Mouse (Mus musculus) cerebellum, adult 18-20 months (tissue): ENCODE measurements around the gene Rnf40.
"Not testable (repeated sequence)": the region's sequence is repeated elsewhere in the genome, so short reads cannot be mapped to it uniquely, and the experiment has no call there.

Experiments
- DNase-seq, 2 experiments: peaks; one replicate each; pipeline ENCODE4 v3.0.0; 2021

Gene Rnf40

DNA sequence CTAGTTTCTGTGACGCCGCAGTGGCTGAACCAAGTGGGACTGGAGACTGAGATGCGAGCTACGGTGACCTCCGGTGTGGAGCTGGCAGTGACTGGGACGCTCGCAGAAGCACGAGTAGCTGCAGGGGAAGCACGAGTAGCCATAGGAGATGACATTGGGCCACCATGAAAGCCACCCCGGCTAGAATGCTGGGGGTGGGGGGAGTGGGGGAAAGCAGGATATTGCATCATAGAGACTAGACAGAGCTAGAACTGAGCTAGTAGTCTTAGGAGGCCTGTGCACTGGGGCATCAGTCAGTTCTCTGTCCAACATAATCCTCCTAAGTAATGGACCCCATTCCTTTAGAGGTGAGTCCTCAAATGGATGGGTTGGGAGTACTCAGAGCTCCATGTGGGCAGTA is 15.7 kb downstream of the Rnf40 start:
- DNase-seq, result no peak

DNA sequence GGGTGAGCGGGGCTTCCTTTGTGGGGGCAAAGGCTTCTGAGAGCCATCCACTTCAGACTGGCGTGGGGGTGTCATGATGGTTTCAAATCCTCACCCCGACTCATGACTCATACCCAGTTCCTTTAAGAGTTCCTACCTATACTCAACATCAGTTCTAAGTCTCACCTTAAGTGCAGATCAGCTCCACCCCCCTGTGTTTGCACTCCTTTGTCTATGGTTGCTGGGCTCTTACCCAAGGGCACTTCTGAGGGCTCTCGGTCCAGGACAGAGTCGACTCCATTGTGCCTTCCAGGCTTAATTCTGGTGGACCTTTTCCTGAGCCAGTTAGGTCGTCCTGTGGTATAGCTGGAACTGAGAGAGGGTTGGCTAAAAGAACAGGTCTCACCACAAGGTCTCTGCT is 18.6 kb downstream of the Rnf40 start:
- DNase-seq, result no peak

DNA sequence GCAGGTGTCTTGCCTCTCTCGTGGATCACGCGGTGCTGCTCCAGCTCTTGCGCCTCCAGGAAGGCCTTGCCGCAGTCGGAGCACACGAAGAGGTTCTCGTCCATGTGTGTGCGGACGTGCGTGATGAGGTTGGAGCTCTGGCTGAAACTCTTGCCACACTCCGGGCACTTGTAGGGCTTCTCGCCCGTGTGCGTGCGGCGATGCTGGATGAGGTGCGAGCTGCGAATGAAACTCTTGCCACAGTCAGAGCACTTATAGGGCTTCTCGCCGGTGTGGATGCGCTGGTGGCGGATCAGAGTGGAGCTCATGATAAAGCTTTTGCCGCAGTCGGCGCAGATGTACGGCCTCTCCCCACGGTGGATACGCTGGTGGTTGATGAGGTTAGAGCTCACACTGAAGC is 22.4 kb downstream of the Rnf40 start:
- no peak for DNase-seq

DNA sequence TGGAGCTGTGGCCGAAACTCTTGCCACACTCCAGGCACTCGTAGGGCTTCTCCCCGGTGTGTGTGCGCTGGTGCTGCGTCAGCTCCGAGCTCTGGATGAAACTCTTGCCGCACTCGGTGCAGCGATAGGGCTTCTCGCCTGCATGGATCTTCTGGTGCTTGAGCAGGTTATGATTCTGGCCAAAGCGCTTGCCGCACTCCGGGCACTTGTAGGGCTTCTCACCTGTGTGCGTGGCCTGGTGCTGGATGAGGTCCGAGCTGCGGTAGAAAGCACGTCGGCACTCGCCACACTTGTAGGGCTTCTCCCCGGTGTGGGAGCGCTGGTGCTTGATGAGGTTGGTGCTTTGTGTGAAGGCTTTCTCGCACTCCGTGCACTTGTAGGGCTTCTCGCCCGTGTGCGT is 23.0 kb downstream of the Rnf40 start:
- no peak for DNase-seq

DNA sequence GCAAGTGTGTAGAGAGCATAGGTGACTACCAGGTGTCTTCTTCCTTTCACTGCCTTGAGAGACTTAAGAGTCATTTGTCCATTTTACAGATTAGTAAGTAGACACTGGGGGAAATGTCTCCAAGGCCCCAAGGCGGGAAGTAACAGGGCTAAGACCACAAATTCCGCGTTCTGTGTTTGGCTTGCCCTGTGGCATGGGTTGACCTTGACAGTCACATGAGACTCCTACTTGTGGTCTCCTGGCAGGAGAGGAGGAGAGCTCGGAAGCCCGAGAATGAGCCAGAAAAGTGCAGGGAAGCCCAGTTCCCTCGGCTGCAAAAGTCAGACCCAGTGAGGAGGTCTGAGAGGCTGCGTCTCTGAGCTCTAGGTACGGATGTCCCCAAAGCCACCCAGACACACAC is 24.9 kb downstream of the Rnf40 start:
- DNase-seq, result no peak

DNA sequence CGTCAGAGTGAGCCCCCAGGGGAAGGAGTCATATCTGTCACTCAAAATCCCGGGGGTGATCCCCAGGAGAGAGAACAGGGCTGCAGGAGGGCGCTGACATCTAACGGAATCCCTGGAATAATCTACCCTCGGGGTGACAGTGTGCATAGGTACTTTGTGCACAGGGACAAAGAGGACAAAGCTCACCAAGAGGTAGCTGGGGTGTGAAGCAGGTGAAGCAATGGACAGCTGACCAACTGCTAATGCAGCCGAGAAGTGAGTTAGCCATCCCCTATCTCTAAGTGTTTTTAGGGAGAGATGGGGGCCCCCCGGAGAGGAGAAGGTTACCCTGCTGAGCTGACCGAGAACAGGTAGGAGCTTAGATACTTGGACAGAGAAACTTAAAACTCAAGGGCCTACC is 25.5 kb downstream of the Rnf40 start:
- no peak for DNase-seq

DNA sequence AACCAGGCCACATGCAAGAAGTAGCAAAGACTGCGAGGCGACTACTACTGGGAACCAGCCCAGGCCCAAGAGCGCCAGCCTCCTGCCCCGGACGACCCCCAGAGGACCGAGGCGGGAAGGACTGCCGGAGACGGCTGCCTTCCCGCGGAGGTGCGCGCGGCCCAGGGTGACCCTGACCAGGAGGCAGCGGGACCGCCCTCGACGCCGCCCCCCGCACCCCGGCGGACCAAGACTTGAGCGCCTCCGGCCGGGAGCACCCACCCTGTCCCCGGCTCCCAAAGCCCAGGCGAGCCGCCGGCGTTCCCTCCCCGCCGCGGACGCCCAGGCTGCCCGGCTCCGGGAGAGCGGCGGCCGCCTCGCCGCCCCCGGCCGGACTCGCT is 25.9 kb downstream of the Rnf40 start:
- DNase-seq, result peak in 1 of 2 experiments; percentile 32

DNA sequence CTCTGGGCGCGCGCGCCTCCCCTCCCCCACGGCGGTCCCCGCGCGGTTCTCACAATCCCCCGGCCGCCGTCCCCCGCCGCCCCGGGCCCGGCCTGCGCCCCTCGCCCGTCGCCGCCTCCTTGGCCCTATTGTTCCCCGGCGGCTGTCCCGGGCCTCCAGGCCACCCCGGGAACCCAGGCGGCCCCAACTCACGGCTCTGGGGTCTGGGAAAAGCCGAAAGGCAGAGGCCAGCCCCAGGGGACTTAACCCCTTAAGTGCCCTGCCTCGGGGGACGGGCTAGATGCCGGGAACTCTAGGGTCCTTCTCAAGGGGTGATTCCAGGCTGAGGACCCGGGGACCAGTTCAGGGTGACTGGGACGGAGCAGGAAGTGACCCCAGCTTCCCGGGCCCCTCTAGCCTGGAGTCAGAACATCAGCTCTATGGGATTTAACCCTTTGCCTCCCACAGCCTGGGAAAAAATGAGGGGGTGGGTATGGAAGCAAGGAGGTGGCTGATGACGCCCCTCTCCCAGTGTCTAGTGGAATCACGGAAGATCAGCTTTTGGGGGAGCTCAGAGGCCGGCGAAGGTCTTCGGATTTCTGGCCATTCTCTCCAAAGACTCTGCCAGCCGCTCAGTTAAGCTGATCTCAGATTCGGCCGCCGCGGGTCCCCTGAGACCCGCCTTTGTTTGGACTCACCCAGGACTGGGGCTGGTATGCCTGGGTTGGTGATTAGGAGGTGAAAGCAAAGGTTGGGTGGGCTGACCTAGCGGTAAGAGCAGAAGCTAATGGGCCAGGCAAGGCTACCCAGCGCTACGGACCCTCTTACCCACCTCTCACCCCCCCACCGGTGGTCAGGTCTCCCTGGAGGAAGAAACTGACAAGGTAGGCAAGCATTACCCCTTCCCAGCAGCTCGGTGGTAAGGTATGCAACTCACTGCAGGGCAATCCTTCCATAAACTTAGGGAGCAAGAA is 26.6 kb downstream of the Rnf40 start, which contains the start of gene Zfp629:
Zfp629 (minus strand) TSS at position 907 of the 953 bp plus-strand sequence.
- peak; percentile 63 to 75 for DNase-seq

DNA sequence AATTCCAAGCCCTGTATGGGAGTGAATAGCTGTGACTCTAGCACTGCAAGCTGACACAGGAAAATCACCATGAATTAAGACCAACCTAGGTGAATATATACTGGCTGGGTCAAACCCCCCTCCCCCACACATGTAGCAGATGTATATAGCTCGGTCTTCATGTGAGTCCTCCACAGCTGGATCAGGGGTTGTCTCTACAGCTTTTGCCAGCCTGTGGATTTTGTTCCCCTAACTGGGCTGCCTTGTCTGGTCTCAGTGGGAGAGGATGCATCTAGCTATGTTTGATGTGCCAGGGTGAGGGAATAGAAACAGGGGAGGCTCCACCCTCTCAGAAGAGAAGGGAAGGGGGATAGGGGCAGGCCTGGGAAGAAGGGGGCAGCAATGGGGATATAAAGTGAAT is 27.8 kb downstream of the Rnf40 start:
- no peak for DNase-seq

DNA sequence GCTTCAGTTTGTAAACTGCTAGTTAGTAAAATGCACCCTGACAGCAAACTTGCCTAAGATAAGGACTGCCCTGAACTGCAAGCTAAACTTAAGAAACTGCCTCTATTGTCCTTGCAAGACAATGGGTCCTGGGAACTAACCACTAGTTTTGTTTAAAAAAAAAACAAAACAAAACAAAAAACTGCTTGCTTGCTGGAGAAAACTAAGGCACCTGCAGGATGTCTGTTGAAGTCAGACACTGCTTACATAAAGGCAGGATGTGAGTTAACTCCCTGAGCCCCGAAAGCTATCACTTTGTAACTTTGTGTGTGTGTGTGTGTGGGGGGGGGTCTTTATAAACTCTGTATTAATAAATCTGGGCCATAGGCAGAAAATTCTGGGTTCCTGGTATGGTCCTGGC is 28.3 kb downstream of the Rnf40 start:
- DNase-seq, result no peak

DNA sequence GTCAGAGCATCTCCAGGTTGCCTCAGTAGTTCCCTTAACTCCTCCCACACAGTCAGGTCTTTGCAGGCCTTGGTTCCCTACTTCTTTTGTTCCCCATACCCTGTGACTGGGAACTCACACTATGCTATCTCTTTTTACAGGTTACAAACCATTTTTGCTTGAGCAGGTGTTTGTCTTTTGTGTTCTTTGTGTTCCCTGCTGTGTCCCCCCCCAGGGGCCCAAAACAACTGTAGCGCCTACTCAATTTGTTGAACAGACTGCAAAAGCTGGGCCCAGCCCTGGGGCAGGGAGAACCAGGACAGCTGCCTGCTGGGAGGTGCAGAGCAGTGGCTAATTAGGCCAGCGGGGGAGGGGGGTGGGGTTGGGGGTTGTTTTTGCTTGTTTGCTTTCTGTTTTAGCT is 29.4 kb downstream of the Rnf40 start:
- no peak for DNase-seq

DNA sequence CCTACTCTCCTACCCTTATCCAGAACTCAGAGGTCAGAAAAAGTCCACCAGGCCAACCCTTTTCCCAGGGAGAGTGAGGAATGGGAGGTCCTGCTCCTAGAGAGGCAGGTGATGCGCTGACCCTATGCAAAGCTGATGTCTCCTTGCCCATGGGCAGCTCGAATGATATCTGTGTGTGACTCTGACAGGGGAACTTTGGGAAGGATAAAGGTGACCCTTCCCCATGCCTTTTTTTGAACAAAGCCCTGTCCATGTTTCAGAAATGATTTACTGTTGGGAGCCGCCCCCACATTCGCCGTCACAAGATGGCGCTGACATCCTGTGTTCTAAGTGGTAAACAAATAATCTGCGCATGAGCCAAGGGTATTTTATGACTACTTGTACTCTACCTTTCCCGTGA is 29.8 kb downstream of the Rnf40 start:
- not testable (repeated sequence) for DNase-seq

DNA sequence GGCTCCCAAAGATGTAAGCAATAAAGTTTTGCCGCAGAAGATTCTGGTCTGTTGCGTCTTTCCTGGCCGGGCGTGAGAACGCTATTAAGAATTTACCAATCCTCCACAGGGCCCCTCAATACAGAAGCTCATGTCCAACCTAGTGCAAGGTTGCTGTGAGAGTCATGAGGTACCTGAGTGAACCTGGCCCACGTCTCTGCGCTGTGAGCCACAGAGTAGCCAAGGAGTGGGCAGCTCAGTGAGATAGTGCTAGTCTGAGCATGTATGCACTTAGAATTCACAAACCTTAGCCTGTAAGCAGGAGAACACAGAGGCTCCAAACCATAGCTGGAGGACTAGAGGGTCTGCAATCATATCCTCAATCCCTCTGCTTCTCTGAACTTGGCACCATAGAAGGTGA is 37.5 kb downstream of the Rnf40 start:
- DNase-seq, result no peak

DNA sequence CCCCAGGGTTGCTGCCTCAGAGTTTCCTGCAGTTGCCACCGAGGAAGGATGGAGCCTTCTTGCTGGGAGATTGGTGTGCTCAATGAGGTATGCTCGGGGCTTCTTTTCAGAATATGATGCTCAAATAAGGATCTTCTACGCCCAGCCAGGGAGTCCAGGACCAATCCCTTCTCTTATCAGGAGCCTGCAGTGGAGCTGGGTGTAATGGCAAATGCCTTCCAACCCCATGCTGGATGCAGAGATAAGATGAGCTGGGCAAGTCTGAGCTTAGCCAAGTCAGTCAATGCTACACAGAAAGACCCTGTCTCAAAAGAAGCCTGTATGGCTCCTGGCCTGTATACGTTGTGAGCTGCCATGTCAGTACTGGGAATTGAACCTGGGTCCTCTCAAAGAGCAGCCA is 37.9 kb downstream of the Rnf40 start:
- DNase-seq, result no peak

DNA sequence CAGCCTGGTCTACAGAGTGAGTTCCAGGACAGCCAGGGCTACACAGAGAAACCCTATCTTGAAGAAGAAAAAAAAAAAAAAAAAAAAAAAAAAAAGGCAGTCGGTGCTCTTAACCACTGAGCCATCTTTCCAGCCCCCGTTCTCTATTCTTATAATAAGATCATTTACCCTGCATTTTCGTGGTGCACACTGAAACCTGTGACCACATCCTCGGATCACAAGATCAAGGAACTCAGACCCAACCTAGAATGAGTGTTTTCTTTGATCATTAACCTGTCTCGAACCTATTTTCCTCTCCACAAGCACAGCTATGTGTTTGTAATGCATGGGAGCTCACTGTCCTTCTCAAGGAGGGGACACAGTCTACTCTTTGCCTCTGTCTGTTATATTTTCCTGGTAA is 40.1 kb downstream of the Rnf40 start:
- DNase-seq, result no peak

DNA sequence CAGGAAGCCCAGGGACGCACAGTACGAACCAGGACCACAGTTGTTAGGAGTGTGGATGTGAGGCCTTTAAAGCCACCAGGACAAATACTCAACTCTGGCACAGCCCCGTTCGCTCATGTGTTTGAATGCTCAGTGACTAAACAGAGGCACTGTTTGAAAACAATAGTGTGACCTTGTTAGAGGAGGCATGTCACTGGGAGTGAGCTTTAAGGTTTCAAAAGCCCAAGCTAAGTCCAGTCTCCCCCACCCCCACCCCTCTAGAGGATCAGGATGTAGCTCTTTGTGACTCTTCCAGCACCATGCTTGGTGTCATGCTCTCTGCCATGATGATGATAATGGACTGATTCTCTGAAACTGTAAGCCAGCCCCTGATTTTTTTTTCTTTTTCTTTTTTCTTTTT is 42.8 kb downstream of the Rnf40 start:
- no peak for DNase-seq

DNA sequence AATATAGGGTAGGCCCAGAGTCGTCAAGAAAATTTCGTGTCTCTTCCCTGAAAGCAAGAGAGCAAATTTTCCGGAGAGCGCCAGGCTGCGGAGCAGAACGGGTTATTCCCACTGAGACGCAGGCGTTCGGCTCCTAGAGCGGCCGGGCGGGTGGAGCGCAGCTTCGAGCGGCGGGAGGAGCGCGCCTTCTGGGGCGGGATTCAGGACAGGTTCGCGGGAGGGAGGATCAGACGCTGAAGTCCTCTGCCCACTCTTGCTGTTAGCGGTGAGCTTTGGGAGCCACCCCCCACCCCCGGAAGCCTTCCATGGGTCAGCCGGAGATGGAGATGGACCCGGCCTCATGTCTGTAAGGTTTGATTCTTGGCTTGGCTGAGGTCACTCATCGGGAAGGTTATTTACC is 48.4 kb downstream of the Rnf40 start:
- peak; percentile 85 to 88 for DNase-seq

DNA sequence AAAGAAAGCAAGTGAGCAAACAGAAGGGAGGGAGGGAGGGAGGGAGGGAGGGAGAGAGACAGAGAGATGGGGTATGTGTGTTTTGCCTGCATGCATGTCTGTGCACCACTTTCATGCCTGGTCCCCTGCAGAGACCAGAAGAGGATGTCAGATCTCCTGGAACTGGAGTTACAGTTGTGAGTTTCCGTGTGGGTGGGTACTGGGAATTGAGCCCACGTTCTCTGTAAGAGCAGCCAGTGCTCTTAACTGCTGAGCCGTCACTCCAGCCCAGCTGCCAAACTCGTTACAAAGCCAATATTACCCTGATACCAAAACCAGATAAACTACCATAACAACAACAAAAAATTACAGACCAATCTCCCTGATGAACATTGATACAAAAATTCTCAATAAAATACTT is 52.7 kb downstream of the Rnf40 start:
- no peak for DNase-seq

DNA sequence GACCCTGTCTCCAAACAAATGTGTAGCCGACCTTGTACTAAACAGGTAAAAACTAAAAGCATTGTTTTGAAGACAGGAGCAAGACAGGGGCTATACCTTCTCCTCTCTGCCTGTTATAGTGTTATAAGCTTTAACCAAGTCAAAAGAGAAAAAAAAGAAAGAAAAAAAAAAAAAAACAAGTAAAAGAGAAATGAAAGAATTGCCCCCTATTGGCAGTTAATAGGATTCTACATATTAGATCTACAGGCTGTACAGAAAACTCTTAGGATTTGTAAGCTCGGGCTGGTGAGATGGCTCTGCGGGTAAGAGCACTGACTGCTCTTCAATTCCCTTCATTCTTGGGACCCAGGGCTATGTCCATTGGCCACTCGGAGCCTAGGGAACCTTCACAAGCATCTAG is 53.7 kb downstream of the Rnf40 start:
- DNase-seq, result no peak

DNA sequence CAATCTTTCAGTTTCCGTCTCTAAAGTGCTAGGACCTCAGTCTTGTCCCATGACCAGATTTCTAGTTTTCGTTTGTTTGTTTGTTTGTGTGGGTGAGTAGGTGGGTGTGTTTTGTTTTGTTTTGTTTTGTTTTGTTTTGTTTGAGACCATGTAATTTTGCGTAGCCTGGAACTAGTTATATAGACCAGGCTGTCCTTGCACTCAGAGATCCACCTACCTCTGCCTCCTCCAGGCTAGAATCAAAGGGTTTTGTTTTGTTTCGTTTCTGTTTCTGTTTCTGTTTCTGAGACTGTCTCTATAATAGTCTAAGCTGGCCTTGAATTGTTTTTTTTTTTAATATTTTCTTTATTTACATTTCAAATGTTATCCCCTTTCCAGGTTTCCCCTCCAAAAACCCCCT is 57.8 kb downstream of the Rnf40 start:
- no peak for DNase-seq

DNA sequence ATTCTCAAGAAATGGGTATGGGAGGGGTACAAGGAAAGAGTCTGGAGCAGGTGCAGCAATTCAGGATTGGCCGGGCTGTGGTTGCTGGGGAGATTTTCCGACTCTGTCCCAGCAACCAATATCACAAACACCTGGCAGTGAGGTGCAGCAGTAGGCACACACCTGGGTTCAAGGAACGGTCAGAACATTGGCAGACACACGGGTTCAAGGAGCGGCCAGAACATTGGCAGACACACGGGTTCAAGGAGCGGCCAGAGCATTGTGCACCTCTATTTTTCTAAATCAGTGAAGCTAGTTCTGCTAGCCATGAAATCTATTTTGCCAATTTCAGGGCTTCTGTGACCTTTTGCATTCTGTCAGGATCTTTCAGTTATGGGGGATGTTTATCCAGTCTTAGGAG is 59.0 kb downstream of the Rnf40 start:
- not testable (repeated sequence) for DNase-seq

DNA sequence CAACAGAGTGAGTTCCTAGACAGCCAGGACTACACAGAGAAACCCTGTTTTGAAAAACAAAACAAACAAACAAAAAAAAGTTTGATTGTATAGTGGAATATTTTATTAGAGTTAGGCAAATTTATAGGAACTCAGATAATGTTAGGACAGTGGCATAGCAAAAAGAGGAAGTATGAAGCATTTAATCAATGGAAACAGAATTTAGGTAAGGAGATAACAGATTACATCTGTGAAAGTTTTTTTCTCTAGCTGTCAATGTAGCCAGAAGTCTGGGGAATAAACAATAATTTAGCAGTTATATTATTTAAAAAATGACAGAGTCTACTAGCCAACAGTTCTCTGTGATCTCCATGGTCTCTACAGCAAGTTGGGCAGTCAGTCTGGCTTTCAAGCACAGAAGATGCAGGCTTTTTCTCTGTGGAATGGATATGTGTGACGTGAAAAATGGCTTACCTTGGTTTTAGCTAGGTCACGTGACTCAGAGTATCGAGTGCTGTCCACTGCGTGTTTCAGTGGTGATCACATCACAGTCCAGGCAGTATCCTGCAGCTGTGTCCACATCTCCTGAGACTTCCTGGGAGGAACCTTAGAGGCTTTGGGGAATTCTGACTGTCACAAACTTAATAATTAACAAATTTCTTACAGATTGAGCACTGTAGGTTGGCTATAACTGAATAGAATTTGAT is 60.1 kb downstream of the Rnf40 start:
- DNase-seq, result no peak

DNA sequence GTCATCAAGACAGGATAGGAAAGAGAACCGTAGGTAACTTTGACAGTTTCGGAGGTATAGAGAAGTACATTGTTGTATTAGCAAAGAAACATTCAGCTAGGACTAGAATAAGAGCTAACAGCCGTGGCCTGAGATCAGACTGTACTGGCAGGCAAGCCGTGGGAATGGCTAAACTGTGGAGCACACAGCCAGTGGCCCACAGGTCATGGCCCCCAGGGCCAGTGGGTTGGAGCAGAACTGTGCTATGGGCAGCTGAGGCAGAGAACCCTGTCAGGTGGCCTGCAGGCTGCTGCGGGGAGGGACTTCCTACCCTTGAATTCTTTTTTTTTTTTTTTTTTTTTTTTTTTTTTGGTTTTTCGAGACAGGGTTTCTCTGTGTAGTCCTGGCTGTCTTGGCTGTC is 60.6 kb downstream of the Rnf40 start:
- no peak for DNase-seq

DNA sequence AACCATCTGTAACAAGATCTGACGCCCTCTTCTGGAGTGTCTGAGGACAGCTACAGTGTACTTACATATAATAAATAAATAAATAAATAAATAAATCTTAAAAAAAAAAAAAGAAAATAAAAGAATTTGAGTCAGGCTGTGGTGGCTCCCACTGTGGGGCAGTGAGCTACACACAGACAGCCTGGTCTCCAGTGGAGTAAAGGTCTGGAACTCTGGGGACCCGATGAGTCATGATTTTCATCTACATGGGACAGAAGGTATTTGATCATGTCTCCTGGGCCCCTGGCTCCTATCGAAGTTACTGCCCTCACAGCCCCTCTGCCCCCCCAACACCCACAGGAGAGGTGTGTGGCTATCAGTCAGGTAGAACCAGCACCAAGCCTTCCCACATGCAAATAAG is 63.1 kb downstream of the Rnf40 start:
- DNase-seq, result no peak
